Mouse (Mus musculus) kidney, postnatal 25 days (tissue): ENCODE measurements around the gene Asb6.
A peak's percentile ranks its signal among the peaks of the same experiment; 100 is the strongest.

Experiments used
- DNase-seq, 2 experiments: peaks; one replicate each; pipeline ENCODE4 v3.0.0; 2021; ENCODE audit warnings: mixed read lengths in 2 of 2

Asb6 gene

DNA sequence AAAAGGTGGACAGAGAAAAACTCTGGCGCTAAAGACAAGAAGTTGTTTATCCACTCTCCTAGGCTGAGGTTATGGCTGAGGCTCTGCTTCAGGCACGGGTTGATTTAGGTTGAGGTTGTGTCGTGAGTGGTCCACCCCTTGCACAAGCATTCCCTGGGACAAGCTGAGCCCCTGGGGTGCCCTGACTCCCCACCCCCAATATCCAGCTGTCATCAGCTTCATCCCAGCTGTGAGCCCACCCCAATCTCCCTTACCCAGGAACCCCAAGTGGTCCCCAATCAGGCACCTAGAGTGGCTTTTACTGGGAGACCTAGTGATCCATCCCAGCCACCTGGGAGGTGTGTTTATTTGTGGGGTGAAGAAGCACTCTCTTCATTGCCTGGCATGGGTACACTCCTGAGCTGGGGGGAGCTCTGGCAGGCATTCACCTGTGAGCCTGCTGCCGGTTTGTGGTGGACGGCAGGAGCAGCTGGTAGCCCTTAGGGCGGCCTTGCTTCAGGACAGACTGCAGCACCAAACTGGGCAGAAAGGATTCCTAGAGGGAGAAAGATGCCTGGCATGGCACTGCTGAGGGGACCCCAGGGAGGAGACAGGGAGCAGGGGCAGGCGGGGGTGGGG is 34.8 kb downstream of the Asb6 start:
- DNase-seq = no peak

DNA sequence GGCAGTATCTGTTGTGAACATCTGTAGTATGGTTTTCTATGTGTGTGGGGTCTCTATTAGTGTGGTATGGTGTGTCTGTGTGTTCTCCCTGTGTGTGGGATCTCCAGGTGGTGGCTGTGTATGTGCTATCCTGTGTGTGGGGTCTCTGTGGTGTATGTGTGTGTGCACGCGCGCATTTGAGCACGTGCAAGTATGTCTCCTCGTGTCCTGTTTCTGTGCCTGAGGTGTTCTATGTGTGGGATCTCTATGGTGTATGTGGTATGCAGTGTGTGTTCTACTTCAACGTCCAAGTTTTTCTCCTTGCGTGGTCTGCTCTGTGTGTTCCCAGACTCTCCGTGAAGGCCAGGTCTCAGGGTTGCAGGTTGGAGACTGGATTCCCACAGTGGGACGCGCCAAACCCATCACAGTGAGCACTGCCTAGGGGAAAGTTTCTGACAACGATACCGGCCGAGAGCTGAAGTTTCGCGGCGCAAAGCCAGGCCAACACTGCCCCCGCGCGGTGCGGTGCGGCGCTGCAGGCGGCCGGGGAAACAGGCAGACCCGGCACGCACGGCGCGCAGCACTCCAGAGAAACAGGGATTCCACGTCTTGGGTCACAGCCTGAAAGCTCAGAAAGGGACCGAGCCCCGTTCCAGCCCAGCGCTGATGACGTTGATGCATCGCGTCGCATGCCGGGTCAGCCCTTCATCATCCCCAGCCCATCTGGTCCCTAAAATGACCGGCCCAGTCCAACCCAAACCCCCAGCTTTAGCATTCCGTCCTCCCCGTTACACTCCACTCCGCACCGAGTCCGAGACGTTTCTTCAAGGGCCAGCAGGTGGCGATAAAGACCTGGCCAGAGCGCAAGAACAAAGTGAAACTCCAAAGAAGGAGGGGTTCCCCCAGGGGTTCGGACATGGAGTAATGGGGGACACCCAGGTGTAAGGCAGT is 35.7 kb downstream of the Asb6 start:
- peak; percentile 92 to 95 for DNase-seq

DNA sequence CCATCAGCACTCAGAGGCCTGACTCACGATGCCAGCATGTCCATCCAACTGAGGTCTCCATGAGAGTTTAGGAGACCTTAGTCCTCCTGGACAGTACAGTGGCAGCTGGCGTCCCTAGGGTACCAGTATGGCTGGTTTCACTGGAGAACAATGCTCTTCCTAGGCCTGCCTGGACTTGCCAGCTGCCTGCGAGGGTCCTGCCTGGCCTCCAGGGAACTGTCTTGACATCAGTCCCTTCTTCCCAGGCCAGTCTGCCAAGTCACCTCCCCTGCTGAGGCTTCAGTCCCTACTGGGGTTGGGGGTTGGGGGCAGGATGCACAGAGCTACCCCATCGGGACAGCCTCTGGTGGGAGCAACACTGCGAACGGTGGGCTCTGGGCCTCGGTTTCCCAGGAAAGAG is 38.1 kb downstream of the Asb6 start:
- no peak for DNase-seq

DNA sequence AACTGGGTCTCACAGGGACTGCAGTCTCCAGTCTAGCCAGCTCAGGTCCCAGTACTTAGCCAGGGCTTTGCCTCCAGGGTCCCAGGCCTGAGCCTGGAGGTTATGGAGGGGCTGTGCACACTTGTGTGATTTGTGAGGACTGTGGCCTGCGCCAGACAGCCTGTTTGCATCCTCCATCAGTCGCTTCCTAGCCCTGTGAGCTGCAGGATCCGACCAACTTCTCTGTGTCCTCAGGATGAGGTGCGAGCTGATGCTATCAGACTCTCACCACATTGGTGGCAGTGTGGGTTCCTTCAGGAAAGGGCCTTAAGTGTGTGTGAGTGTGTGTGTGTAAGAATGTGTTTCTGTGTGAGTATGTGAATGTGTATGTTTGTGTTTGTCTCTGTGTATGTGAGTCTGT is 42.7 kb downstream of the Asb6 start:
- DNase-seq = no peak

DNA sequence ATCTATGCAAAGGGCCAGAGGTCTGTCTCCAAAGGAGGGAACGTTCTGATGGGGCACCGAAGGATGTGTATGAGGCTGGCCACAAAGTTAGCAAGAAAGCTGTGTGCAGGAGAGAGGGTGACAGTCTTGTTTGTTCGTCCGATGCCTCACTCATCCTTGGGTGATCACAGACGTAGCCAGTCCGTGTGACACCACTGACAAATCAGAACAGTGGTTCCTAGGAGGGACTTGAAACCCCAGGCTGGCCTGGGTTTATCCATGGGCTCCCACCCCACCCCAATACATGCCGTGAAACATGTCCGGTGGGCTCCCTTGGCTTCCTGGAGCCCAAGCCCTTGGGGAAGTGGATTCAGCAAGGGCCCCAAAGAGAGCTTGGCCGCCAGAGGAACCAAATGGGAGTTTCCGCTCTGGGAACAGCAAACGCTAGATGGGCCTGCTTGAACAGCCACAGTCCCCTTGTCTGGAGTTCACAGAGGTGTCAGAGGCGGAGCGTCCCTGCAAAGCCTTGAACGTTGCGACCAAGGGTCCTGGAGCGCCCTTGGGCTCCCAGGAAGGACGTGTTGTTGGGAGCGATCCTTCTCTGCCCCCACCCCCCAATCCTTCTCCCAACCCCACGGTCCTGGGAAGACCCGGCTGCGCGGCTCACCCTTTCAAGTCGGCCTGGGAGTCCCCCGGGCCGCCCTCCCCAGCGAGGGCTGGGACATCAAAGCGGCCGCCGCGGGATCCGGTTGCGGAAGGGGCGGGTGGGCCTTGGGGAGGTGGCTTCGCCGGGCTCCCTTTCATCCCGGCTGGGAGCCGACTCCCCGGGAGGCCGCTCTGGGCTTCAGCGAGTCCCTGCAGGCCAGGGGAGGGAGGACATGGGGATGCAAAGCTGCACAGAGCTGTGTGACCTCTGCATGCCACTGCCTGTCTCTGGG is 45.8 kb downstream of the Asb6 start:
- DNase-seq = peak; percentile 57 to 80

DNA sequence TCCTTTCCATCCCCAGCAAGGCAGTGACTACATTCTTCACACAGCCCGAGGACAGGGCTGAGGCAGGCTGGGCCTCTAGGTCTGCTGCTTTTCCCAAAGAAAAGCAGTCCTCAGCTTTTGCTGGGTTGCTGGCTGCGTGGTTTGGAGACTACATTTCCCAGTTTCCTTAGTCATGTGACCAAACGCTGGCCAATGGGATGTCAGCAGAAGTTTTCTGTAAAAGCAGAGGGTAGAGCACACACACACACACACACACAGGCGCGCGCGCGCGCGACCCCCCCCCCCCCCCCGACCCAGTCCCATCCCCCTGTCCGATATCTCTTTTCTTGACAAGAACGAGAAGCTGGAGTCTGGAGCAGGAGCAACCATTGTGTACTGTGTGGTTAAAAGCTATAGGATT is 46.8 kb downstream of the Asb6 start:
- DNase-seq = peak; percentile 88 to 90

DNA sequence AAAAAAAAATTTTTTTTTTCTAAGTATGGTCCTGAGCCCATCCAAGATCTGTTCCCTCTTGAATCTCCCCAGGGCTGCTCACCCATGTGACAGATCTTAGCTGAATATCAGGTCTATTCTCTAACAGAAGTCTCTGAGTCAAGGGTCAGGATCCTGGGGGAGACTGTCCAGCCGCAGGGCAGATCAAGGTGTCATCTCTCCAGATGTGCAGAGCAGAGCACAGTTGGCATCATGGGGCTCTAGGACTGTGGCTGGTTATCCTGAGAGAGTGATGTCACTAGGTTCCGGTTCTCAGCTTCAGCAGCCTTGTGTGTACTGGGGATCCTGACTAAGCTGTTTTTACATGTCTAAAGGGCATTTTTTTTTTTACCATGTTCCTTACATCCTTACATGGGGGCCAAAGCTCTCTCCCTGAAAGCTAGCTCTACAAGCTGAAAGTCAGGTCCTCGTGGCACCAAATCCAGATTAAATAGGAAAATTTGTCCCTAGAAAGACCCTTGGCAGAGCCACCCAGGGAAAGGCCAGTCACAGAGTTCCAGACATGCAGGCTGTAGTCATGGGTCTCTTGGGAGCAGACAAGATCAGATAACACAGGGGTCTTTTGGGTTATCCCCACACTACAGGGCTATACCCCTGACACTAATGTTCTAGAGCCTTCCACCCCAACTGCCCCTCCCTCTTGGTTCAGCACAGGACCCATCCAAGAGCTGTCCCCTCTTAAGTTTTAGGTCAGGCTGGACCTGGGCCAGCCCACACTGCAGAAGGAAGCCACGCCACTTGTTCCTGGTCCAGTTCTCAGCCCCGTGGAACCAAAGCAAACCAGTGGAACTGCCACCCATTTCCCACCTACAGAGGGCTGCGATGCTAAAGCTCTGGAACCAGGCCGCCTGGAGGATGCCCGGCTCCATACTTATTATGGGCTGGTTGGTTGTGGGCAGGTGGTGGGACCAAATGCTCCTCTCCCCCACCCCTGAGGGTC is 47.5 kb downstream of the Asb6 start:
- peak in 1 of 2 experiments; percentile 21 for DNase-seq

DNA sequence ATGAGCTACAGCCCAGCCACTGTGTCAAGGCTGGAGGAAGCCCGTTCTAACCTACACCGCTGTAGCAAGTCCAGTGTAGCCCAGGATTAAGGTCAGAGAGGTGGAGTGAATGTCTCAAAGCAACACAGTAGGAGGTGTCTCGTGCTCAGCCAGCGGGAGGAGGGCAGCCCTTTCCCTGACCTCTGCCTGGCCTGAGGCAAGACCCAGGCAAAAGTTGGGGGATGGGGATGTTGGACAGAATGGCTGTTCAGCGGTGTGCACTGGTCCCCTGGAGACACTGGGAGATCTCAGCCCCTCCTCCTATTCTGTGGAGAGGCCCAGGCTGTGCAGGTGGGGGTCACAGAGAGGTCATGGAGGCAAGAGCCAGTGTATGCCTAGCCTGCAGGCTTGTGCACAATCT is 50.9 kb downstream of the Asb6 start:
- peak; percentile 75 to 88 for DNase-seq

DNA sequence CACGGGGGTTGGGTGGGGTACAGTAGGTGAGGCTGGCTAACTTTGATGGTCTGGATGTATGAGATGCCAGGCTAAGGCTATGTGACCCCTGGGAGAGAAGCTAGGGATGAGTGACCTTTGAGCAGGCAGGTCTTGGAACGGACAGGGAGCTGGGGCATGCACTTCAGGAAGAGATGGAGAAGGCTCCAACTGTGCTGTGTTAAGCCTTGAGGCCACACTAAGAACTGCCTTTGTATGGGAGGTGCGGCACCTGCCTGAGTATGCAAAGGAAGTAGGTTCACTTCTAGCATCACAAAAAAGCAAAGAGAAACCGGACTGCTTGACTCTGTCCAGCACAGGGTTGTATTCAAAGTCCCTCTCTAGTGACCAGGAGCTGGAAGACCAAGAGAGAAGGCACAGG is 51.9 kb downstream of the Asb6 start:
- DNase-seq = no peak

DNA sequence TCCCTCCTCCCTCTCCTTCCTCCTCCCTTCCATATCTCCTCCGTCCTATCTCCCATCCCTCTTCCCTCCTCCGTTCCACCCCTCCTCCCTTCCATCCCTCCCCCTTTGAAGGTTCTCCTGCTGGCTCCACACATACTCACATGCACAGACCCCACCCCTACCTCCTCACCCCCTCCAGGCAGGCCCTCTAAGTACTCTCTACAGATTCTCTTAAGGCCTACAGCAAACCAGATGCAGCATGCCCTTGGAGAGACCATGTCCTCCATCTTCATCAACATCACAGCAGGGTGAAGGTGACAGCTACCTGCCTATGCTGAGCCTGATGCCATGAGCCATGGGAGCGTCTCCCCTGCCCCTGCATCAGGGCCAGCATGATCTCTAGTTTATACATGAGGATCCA is 52.9 kb downstream of the Asb6 start:
- no peak for DNase-seq

DNA sequence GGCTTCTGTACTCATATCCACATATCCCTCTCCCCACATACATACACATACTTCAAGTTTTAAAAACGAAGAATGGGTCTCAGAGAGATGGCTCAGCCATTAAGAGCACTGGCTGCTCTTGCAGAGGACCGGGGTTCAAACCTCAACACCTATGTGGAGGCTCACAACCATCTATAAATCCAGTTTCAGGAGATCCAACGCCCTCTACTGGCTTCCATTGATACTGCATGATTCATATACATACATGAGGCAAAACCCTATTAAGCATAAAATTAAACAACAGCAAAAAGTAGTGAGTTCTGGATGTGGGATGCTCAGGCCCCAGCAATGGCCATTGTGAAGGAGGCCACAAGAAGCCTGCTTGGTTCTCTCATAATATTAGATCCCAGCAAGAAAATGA is 54.2 kb downstream of the Asb6 start:
- no peak for DNase-seq

DNA sequence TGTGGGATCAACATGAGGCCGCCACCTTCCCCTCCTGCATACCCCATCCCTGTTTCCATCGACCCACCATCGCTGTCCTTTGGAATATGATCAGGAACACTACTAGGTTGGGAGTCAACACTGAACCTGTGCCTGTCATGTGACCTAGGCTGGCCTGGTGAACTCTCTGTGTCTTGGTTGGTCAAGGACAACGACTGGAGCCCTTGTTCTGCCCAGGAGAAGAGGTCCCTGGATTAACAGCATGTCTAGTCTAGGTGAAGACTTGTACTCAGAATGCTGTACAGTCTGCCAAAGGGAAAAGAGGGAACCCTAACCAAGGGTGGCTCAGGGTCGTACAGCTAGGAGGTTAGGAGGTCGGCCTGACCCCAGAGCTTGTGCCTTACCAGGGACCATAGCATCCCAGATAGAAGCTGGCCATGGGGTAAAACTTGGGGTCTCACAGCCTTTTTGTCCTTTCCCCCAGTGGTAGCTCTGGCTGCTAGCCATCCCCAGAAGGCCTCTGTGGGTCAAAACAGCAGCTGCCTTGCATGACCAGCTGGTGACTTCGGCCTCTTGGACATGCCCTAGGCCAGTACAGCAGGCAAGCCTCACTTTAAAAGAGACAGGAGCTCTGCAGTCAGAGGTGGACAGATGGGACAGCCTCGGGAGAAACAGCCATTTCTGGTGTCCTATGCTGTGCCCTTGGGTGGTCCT is 56.7 kb downstream of the Asb6 start:
- peak; percentile 49 to 72 for DNase-seq
